Mouse (Mus musculus) cortical plate, adult 2 months (tissue): Measurements from ENCODE around the gene BC035947.

Experiments
- CTCF ChIP-seq: fragments of 200-500 bp; IDR thresholded peaks from 2 replicates; pipeline ENCODE4 v1.5.1; 2011; ENCODE audit warnings: mild to moderate bottlenecking, control low read depth, low read length; ENCODE audit not compliant: insufficient read depth; ENCODE audit errors: extremely low read depth
- POLR2A ChIP-seq: fragments of 200-500 bp; IDR thresholded peaks from 2 replicates; pipeline ENCODE4 v1.6.1; 2011; ENCODE audit warnings: mild to moderate bottlenecking, low read length, control low read depth; ENCODE audit not compliant: insufficient read depth; ENCODE audit errors: extremely low read depth

GRCm38 (mm10) chr1:78501036-78501435 lies 10.9 kb downstream of the BC035947 start:
- TF ChIP-seq CTCF (no peak), POLR2A (no peak)
